Mouse (Mus musculus) hindlimb bud, embryonic 11.5 days (tissue): ENCODE results near the gene Prim2.

Experiments used
- DNase-seq: peaks from one replicate; pipeline ENCODE4 v3.0.0-alpha.2; 2012; ENCODE audit warnings: low read depth, low spot score; ENCODE audit errors: extremely low spot score

Gene Prim2

GRCm38 (mm10) chr1:33610026-33610721 lies 59.4 kb downstream of the Prim2 start:
- DNase-seq, result no peak

GRCm38 (mm10) chr1:33608133-33608532 lies 61.5 kb downstream of the Prim2 start:
- no peak for DNase-seq

GRCm38 (mm10) chr1:33604087-33604699 lies 65.4 kb downstream of the Prim2 start:
- DNase-seq, result no peak

GRCm38 (mm10) chr1:33599698-33600097 lies 69.9 kb downstream of the Prim2 start:
- DNase-seq, result no peak

GRCm38 (mm10) chr1:33599019-33599667 lies 70.5 kb downstream of the Prim2 start:
- no peak for DNase-seq

GRCm38 (mm10) chr1:33597043-33597442 lies 72.6 kb downstream of the Prim2 start:
- DNase-seq, result no peak

- DNase-seq, result no peak
Observed at GRCm38 (mm10) chr1:33595936-33596335, 73.7 kb downstream of the Prim2 start.

GRCm38 (mm10) chr1:33594966-33595365 lies 74.6 kb downstream of the Prim2 start:
- no peak for DNase-seq

GRCm38 (mm10) chr1:33593718-33594388 lies 75.7 kb downstream of the Prim2 start:
- no peak for DNase-seq

GRCm38 (mm10) chr1:33591997-33592608 lies 77.5 kb downstream of the Prim2 start:
- DNase-seq, result no peak

- no peak for DNase-seq
Observed at GRCm38 (mm10) chr1:33590556-33591411, 78.8 kb downstream of the Prim2 start.

- DNase-seq, result no peak
Observed at GRCm38 (mm10) chr1:33589531-33589930, 80.1 kb downstream of the Prim2 start.

GRCm38 (mm10) chr1:33588557-33588956 lies 81.0 kb downstream of the Prim2 start:
- DNase-seq, result no peak

- no peak for DNase-seq
Observed at GRCm38 (mm10) chr1:33584590-33584978, 85.0 kb downstream of the Prim2 start.

GRCm38 (mm10) chr1:33583817-33584589 lies 85.6 kb downstream of the Prim2 start:
- no peak for DNase-seq

- no peak for DNase-seq
Observed at GRCm38 (mm10) chr1:33578593-33578992, 91.0 kb downstream of the Prim2 start.

- no peak for DNase-seq
Observed at GRCm38 (mm10) chr1:33574459-33574858, 95.1 kb downstream of the Prim2 start.

- no peak for DNase-seq
Observed at GRCm38 (mm10) chr1:33565764-33566401, 103.7 kb downstream of the Prim2 start.

GRCm38 (mm10) chr1:33564032-33564431 lies 105.6 kb downstream of the Prim2 start:
- no peak for DNase-seq
